Mouse (Mus musculus) embryo, embryonic 10 days (tissue): ENCODE measurements around the gene Ankrd6.
A peak's percentile ranks its signal among the peaks of the same experiment; 100 is the strongest.
"Not testable (repeated sequence)": the region's sequence is repeated elsewhere in the genome, so short reads cannot be mapped to it uniquely, and the experiment has no call there.

Experiments
- DNase-seq: peaks from one replicate; pipeline ENCODE4 v3.0.0-alpha.2; 2015; ENCODE audit warnings: low spot score

The Ankrd6 gene

GRCm38 (mm10) chr4:32950356-32951034, at the start of gene Ankrd6:
Gene Ankrd6, minus strand, starts transcription at chr4:32950841.
- DNase-seq = peak; percentile 78

- DNase-seq = no peak
These were observed 48.4 kb upstream of the Ankrd6 start for GRCm38 (mm10) chr4:32998996-32999395.

GRCm38 (mm10) chr4:32997571-32997970, 46.9 kb upstream of the Ankrd6 start:
- DNase-seq = no peak

- DNase-seq = no peak
These were observed 45.4 kb upstream of the Ankrd6 start for GRCm38 (mm10) chr4:32996083-32996482.

GRCm38 (mm10) chr4:32994168-32994567, 43.5 kb upstream of the Ankrd6 start:
- DNase-seq = no peak

GRCm38 (mm10) chr4:32989346-32989745, 38.7 kb upstream of the Ankrd6 start:
- no peak for DNase-seq

GRCm38 (mm10) chr4:32987006-32987405, 36.4 kb upstream of the Ankrd6 start:
- peak; percentile 8 for DNase-seq

- DNase-seq = peak; percentile 81
These were observed 35.0 kb upstream of the Ankrd6 start for GRCm38 (mm10) chr4:32985684-32986083.

- peak; percentile 55 for DNase-seq
These were observed 34.4 kb upstream of the Ankrd6 start for GRCm38 (mm10) chr4:32984801-32985675.

- DNase-seq = peak; percentile 46
These were observed 33.6 kb upstream of the Ankrd6 start for GRCm38 (mm10) chr4:32984242-32984641.

- DNase-seq = peak; percentile 71
These were observed 32.8 kb upstream of the Ankrd6 start for GRCm38 (mm10) chr4:32983176-32984155.

- DNase-seq = peak; percentile 47
These were observed 32.1 kb upstream of the Ankrd6 start, which contains the start of gene Rragd for GRCm38 (mm10) chr4:32982716-32983175. Gene Rragd, plus strand, starts transcription at chr4:32983037.

GRCm38 (mm10) chr4:32982041-32982715, 31.5 kb upstream of the Ankrd6 start:
- peak; percentile 39 for DNase-seq

- DNase-seq = no peak
These were observed 31.0 kb upstream of the Ankrd6 start for GRCm38 (mm10) chr4:32981617-32982016.

- no peak for DNase-seq
These were observed 29.4 kb upstream of the Ankrd6 start for GRCm38 (mm10) chr4:32980061-32980460.

- DNase-seq = no peak
These were observed 26.7 kb upstream of the Ankrd6 start for GRCm38 (mm10) chr4:32977331-32977730.

- not testable (repeated sequence) for DNase-seq
These were observed 14.0 kb upstream of the Ankrd6 start for GRCm38 (mm10) chr4:32964619-32965018.

- no peak for DNase-seq
These were observed 10.8 kb upstream of the Ankrd6 start for GRCm38 (mm10) chr4:32961394-32961793.

GRCm38 (mm10) chr4:32956423-32956822, 5.8 kb upstream of the Ankrd6 start:
- no peak for DNase-seq

- DNase-seq = peak; percentile 54
These were observed 2.0 kb upstream of the Ankrd6 start for GRCm38 (mm10) chr4:32952681-32953080.
